Mouse (Mus musculus): Measurements from ENCODE around the gene Gm6583. TPM values are rescaled to one million over a fixed set of nuclear protein-coding genes. Genes with fewer than 3 reads are reported as not detected.
"Not testable (repeated sequence)": the region's sequence is repeated elsewhere in the genome, so short reads cannot be mapped to it uniquely, and the experiment has no call there.

Gm6583 gene
- polyA plus RNA-seq, 1 experiment, result not detected

DNA sequence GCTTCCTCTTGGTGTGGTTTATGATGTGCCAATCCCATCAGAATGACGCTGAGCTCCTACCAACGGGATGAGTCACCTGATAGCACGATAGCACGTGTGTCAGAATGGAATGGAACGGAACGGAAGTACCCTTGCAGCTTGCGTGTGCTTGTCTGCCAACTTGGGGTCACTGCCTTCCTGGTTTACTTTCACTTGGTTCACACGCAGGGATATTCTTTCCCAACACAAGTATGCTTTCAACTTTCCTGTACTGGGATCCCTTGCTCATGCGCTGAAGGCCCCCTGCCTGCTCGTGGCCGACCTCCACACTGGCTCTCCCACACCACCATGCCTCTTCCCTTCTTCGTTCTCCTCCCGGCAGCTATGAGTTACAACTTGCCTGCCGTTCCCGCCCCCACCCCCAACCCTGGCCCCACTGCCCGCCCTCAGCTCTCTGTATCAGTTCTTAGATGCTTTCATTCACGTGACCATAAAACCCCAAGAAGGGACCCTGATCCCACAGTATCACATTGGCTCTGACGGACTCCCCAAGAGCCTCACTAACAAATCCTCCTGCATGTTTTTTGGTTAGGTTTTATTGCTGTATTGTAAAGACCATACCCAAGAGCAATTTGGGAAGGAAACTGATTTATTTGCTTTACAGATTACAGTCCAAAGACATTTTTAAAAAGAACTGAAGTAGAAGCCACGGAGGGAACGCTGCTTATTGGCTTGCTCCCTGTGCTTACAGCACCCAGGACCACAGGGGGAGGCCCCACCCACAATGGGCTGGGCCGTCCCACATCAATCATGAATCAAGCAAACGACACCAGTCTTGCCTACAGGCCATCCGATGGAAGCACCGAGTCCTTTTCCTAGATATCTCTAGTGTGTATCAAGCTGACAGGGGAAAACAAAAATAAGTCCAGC lies 30.9 kb downstream of the Gm6583 start:
- Histone ChIP-seq H3K4me3 (ENCODE audit: insufficient read depth, low read depth, low read length) (peak overlapping the region; percentile 77), H3K27ac (replicated peaks; ENCODE audit: low read depth, low read length) (peak overlapping the region; percentile 93; the same call in 1 of the 2 replicates), H3K4me1 (ENCODE audit: control insufficient read depth, insufficient read depth, insufficient read length, low read length) (peaks cover 6% of the 10 kb centered on the region; the same call in 1 of the 2 replicates)

DNA sequence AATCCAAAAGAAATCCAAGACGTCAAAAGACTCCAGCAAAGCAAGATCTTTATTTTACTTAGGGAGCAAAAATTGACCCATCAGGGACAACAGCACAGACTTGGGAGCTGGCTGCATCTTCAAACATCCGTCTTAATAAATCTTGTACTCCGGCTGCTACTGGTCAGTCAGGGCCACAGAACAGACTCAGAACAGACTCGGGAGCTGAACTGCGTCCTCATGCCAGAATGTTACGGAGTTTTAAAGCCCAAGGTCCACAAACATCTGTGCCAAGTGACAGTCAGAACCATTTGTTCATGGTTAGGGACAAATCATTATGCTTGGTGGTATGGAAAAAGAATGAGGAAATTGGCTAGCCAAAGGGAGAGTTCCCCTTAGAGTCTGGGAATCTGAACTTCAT lies 32.6 kb downstream of the Gm6583 start:
- Histone ChIP-seq H3K4me1 (ENCODE audit: control insufficient read depth, insufficient read depth, insufficient read length, low read length) (peaks cover 6% of the 10 kb centered on the region; the same call in 1 of the 2 replicates), H3K27ac (replicated peaks; ENCODE audit: low read depth, low read length) (no peak overlapping the region), H3K4me3 (ENCODE audit: insufficient read depth, low read depth, low read length) (no peak overlapping the region)

DNA sequence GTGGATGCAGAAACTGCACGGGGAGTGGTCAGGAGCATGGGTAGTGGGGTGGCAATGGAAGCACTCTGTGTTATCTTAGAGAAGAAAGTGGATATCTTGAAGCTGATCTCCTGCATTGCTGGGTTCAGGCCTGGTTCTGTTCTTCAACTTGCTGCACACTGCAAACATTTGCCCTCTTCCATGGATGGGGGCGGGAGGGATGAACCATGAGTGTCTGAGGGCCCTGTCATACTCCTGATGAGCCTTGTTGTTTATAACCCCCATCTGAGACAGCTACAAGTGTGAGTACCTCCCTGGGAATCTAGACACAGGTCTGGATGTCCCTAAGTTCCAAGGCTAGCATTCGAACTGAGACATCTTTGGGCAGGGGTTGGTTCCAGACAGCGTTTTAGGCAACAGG lies 34.5 kb downstream of the Gm6583 start:
- Histone ChIP-seq H3K27ac (replicated peaks; ENCODE audit: low read depth, low read length) (no peak overlapping the region), H3K4me1 (ENCODE audit: control insufficient read depth, insufficient read depth, insufficient read length, low read length) (peaks cover 6% of the 10 kb centered on the region; the same call in 1 of the 2 replicates), H3K4me3 (ENCODE audit: insufficient read depth, low read depth, low read length) (no peak overlapping the region)

DNA sequence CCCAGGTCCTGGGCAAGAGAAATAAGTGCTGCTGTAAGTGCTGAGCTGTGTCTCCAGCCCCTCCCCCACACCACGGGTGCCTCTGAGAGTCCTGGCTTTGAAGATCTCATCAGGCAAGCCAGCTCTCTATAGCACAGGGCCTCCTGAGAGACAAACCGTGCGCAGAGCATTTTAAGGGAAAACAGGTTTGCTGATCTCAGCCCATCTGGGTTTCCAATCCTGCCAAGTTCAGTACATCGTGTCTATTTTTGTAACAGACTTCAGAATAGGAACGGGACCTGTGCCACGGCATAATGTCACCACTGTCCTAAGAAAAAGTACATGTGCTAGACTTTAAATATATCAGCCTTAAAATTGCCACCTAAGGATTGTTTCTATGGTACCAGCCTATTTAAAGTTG lies 34.9 kb downstream of the Gm6583 start:
- no peak overlapping the region for H3K27ac ChIP-seq (replicated peaks; ENCODE audit: low read depth, low read length)

DNA sequence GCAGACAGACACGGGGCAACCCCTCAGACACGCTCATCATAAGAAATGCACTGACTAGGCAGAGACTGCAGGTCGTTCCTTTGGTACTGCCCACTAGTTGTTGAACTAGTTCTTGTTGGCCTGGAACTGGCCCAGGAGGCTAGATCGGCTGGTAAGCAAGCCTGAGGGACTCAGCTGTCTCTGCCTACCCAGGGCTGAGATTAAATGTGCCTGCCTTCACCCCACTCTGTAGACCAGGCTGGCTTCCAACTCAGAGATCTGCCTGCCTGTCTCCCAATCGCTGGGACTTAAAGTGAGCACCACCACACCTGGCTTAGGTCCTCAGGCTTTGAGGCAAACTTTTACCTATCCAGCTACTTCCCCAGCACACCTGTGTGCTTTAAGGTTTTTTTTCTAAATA lies 35.5 kb downstream of the Gm6583 start:
- no peak overlapping the region for H3K27ac ChIP-seq (replicated peaks; ENCODE audit: low read depth, low read length)
- H3K4me3 ChIP-seq (ENCODE audit: insufficient read depth, low read depth, low read length), result no peak overlapping the region
- peaks cover 4% of the 10 kb centered on the region; the same call in 1 of the 2 replicates for H3K4me1 ChIP-seq (ENCODE audit: control insufficient read depth, insufficient read depth, insufficient read length, low read length)

More for the DNA sequence above, 34.9 kb downstream of the Gm6583 start:
- peaks cover 6% of the 10 kb centered on the region; the same call in 1 of the 2 replicates for H3K4me1 ChIP-seq (ENCODE audit: control insufficient read depth, insufficient read depth, insufficient read length, low read length)
- no peak overlapping the region for H3K4me3 ChIP-seq (ENCODE audit: insufficient read depth, low read depth, low read length)

DNA sequence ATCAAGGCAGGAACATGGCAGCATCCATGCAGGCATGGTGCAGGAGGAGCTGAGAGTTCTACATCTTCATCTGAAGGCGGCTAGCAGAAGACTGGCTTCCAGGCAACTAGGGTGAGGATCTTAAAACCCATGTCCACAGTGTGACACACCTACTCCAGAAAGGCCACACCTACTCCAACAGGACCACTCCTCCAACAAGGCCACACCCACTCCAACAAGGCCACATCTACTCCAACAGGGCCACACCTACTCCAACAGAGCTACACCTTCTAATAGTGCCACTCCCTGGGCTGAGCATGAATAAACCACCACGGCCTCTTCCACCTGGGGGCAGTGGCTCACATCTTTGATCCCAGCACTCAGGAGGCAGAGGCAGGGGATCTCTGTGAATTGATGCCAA lies 36.5 kb downstream of the Gm6583 start:
- H3K4me1 ChIP-seq (ENCODE audit: control insufficient read depth, insufficient read depth, insufficient read length, low read length); H3K27ac ChIP-seq (replicated peaks; ENCODE audit: low read depth, low read length); H3K4me3 ChIP-seq (ENCODE audit: insufficient read depth, low read depth, low read length): not testable (repeated sequence)

DNA sequence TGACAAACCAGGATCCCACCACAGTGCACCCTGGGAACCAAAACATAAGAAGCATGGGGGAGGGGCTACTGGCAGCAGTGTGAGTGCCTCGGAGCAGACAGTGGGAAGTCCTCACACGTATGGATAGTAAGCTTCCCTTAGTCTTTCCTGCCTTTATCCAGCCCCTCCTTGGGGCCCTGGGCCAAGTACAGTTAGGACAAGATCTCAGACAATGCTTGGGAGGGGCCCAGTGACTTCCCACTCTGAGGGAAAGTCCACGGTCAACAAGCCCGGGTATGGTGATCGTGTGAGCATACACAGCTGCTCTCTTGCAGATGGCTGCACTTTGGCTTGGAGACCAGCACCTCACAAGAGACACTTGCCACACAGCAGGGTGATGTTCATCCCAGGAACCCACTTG lies 38.5 kb downstream of the Gm6583 start:
- H3K27ac ChIP-seq (replicated peaks; ENCODE audit: low read depth, low read length), result peak overlapping the region; percentile 73

DNA sequence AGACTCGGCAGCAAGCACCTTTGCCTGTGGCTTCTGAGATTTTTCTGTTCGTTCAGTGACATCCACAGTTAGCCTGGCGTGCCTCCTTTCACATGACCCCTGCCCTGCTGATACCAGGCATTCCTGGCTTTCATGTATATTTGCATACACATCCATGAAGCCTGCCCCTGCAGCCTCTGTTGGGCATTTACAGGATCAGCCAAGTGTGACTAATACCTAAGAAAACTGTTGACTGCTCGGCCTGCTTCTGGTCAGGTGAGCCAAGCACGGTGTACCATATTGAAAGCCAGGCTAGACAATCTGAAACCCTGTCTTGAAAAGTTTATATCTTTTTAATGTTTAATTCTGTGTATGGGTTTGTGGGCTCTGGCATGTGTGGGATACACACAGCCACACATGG lies 39.4 kb downstream of the Gm6583 start:
- H3K27ac ChIP-seq (replicated peaks; ENCODE audit: low read depth, low read length), result peak overlapping the region; percentile 16; the same call in 1 of the 2 replicates
- no peaks in the 10 kb centered on the region for H3K4me1 ChIP-seq (ENCODE audit: control insufficient read depth, insufficient read depth, insufficient read length, low read length)
- H3K4me3 ChIP-seq (ENCODE audit: insufficient read depth, low read depth, low read length), result no peak overlapping the region

More for the DNA sequence above, 38.5 kb downstream of the Gm6583 start:
- Histone ChIP-seq H3K4me1 (ENCODE audit: control insufficient read depth, insufficient read depth, insufficient read length, low read length) (no peaks in the 10 kb centered on the region), H3K4me3 (ENCODE audit: insufficient read depth, low read depth, low read length) (no peak overlapping the region)

DNA sequence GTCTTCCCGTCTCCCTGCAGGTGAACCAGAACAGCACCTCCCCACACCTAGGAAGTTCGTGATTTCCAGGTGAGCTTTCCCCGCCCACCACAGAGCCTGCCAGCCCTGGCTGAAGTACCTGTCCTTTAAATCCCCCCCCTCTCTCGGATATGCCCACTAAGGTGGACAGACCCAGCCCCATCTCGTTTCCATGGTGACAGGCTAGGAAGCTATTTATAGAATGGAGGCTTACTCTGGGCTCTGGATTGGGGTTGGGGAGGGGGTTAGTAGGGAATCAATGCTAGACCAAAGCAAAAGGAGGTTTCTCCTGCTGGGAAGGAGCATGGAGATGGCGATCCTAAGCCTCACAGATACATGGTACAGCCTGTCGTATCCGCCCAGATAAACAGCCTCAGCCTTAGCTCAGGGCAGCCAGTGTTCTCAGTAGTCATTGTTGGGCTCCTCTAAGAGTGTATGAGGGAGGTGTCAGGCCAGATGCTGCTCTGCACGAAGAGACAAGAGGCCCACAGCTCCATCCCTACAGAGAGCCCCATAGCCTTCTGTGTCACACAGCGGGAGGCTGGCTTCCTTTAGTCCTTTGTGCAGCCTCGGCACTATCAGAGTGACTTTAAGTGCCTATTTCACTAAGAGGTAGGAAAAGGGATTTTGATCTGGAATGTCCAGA lies 42.5 kb downstream of the Gm6583 start:
- Histone ChIP-seq H3K27ac (replicated peaks; ENCODE audit: low read depth, low read length) (no peak overlapping the region), H3K4me1 (ENCODE audit: control insufficient read depth, insufficient read depth, insufficient read length, low read length) (no peaks in the 10 kb centered on the region; the same call in 1 of the 2 replicates)

DNA sequence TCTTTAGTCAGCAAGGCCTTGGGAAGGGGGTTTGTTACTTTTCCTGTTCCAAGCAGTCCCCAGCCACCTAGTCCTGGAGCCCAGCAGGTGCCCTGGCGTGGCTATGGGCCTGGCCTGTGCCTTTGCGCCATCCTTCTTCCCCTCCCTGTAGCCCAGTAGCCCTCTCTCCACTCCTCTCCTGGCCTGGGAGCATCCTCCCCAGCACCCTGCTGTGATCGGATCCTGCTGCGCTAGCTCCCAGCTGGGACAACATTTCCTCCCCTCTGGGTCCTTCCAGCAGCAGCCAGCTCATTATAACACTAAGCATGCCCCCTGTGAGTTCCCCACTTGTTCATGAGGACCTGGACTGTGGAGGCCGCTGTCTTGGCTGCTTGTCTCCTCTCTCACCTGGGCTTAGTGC lies 50.0 kb downstream of the Gm6583 start:
- H3K4me3 ChIP-seq (ENCODE audit: insufficient read depth, low read depth, low read length), result no peak overlapping the region
- no peak overlapping the region for H3K27ac ChIP-seq (replicated peaks; ENCODE audit: low read depth, low read length)
- H3K4me1 ChIP-seq (ENCODE audit: control insufficient read depth, insufficient read depth, insufficient read length, low read length), result peaks cover 10% of the 10 kb centered on the region; the same call in 1 of the 2 replicates

More for the DNA sequence above, 42.5 kb downstream of the Gm6583 start:
- H3K4me3 ChIP-seq (ENCODE audit: insufficient read depth, low read depth, low read length), result no peak overlapping the region

Other genes starting within 250 kb of the Gm6583 start
- not detected in 2 replicates for gene Cryba4, start 103.5 kb downstream of the Gm6583 start, polyA plus RNA-seq (2012; ENCODE audit: insufficient read depth, insufficient read length, missing spikeins)
- not detected in 2 replicates for gene Crybb1, start 100.2 kb downstream of the Gm6583 start, polyA plus RNA-seq (2012; ENCODE audit: insufficient read depth, insufficient read length, missing spikeins)
- 23.8 and 30.1 TPM in 2 replicates for gene Tpst2, start 79.3 kb downstream of the Gm6583 start, polyA plus RNA-seq (2012; ENCODE audit: insufficient read depth, insufficient read length, missing spikeins)
- 9.5 and 9.8 TPM in 2 replicates for gene Tfip11, start 29.7 kb downstream of the Gm6583 start, polyA plus RNA-seq (2012; ENCODE audit: insufficient read depth, insufficient read length, missing spikeins)
- 8.3 and 14.3 TPM in 2 replicates for gene Srrd, start 13.0 kb downstream of the Gm6583 start, polyA plus RNA-seq (2012; ENCODE audit: insufficient read depth, insufficient read length, missing spikeins)
- 8.0 and 11.9 TPM in 2 replicates for gene Hps4, start 12.9 kb downstream of the Gm6583 start, polyA plus RNA-seq (2012; ENCODE audit: insufficient read depth, insufficient read length, missing spikeins)
- 1.0 and 1.5 TPM in 2 replicates for gene Asphd2, start 38.8 kb upstream of the Gm6583 start, polyA plus RNA-seq (2012; ENCODE audit: insufficient read depth, insufficient read length, missing spikeins)
- not detected in 2 replicates for gene Gm6588, start 93.4 kb upstream of the Gm6583 start, polyA plus RNA-seq (2012; ENCODE audit: insufficient read depth, insufficient read length, missing spikeins)
- gene Sez6l, start 221.2 kb upstream of the Gm6583 start, polyA plus RNA-seq (2012; ENCODE audit: insufficient read depth, insufficient read length, missing spikeins), result not detected in 2 replicates

All from brown adipose tissue, adult 24 weeks (tissue).